Mouse (Mus musculus): ENCODE results near the gene Klf1.

- TF ChIP-seq CTCF (IDR thresholded peaks at IDR 0.05; ENCODE audit: low read depth) (no peak), EP300 (optimal IDR thresholded peaks at IDR 0.05) (no peak)
Measured at GRCm38 (mm10) chr8:84936041-84936961, 34.6 kb downstream of the Klf1 start.

Data from stomach, postnatal 0 days (tissue).